Mouse (Mus musculus) lung, embryonic 16.5 days (tissue): ENCODE measurements around the gene Msx2. TPM values are rescaled to one million over a fixed set of nuclear protein-coding genes. Genes with fewer than 3 reads are reported as not detected.

ENCODE experiments used
- ATAC-seq: fragments of 200-750 bp; cut with Nextera tagmentation; 2 replicates; pipeline ENCODE4 v1.8.0; 2017; ENCODE audit warnings: low read depth, mild to moderate bottlenecking, moderate library complexity
- H3K27ac ChIP-seq: fragments of 300-500 bp; sonication (generic); 2 replicates; pipeline ENCODE4 v1.5.1; 2014; ENCODE audit warnings: mild to moderate bottlenecking, control low read depth, low read length
- H3K27me3 ChIP-seq: fragments of 300-500 bp; sonication (generic); 2 replicates; pipeline ENCODE4 v1.6.1; 2014; ENCODE audit warnings: low read depth, low read length, mixed read lengths; ENCODE audit not compliant: control insufficient read depth, insufficient read depth
- H3K36me3 ChIP-seq: fragments of 300-500 bp; sonication (generic); 2 replicates; pipeline ENCODE4 v1.6.1; 2014; ENCODE audit warnings: low read length; ENCODE audit not compliant: control insufficient read depth, insufficient read depth
- H3K4me1 ChIP-seq: fragments of 300-500 bp; sonication (generic); replicated peaks from 2 replicates; pipeline ENCODE4 v1.6.1; 2014; ENCODE audit warnings: low read length, mixed read lengths; ENCODE audit not compliant: control insufficient read depth, insufficient read depth
- H3K4me2 ChIP-seq: fragments of 300-500 bp; sonication (generic); 2 replicates; pipeline ENCODE4 v1.6.1; 2014; ENCODE audit warnings: low read depth, low read length, control low read depth
- H3K4me3 ChIP-seq: fragments of 300-500 bp; sonication (generic); 2 replicates; pipeline ENCODE4 v1.5.1; 2014; ENCODE audit warnings: mild to moderate bottlenecking, low read length, control low read depth
- H3K9ac ChIP-seq: fragments of 300-500 bp; sonication (generic); 2 replicates; pipeline ENCODE4 v1.6.1; 2014; ENCODE audit warnings: low read length, control low read depth
- H3K9me3 ChIP-seq: fragments of 300-500 bp; sonication (generic); 2 replicates; pipeline ENCODE4 v1.6.1; 2016; ENCODE audit warnings: low read length; ENCODE audit not compliant: control insufficient read depth
- WGBS: fragments of 180-500 bp; shearing (Covaris S2); extraction: QIAGEN DNeasy Blood & Tissue Kit; methylation state at CpG from one replicate; pipeline ENCODE4 v1.1.7; 2014; 5-methylcytosine and 5-hydroxymethylcytosine counted together
- polyA plus RNA-seq: library from polyadenylated mRNA; unstranded; fragments of >200 nt; fragmentation: Nextera tagmentation; extraction: Ambion mirVana; gene quantifications from 2 replicates; pipeline ENCODE4 v1.2.1, GENCODE M21; 2015

The Msx2 gene
- polyA plus RNA-seq, 1 experiment from 2014 or later = 0.50 TPM

DNA sequence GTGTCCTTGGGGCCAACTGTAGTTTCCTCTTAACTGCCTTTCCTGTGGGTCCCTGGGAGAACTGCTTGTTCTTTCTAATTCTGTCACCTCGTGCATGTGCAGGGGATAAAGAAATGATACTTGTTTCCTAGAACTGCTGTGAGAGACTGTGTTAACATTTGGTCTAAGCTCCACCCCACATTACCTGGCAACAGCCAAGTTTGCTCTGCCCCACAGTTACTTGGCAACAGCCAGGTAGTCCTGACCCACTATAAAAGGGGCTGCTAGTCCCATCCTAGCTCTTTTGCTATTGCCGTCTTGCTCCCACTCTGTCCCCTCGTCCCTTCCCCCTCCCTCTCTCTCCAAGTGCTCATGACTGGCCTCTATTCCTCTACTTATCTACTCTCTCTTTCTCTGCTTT is 28.2 kb upstream of the Msx2 start:
- ATAC-seq = no peak
- H3K27me3 ChIP-seq = no peaks in the 10 kb centered on the region
- H3K4me2 ChIP-seq = no peak overlapping the region
- no peaks in the 10 kb centered on the region for H3K9me3 ChIP-seq
- no peaks in the 10 kb centered on the region for H3K36me3 ChIP-seq
- no peaks in the 10 kb centered on the region for H3K4me1 ChIP-seq
- no peak overlapping the region for H3K4me3 ChIP-seq
- no peak overlapping the region for H3K27ac ChIP-seq
- H3K9ac ChIP-seq = no peak overlapping the region
- WGBS = 25% methylated on average over 3 of the region's 3 CpGs

DNA sequence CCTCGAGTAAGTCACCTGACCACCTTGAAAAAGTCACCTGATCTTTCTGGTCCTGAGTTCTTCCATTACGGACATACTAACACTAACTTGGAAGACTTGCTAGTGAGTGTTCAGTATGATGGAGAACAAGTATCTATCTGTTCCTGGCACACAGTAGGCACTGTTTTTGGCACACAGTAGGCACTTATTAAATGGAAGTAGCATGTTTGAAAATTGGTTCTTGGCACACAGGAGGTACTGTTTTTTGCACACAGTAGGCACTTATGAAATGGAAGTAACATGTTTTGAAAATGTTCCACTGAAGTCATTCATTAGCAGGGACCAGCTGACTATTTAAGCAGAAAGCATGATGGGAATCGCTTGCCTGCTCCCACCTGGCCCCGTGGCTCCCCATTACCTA is 13.6 kb upstream of the Msx2 start:
- WGBS = 63% methylated on average over 4 of the region's 4 CpGs
- Histone ChIP-seq H3K36me3 (no peaks in the 10 kb centered on the region), H3K4me2 (no peak overlapping the region), H3K4me3 (no peak overlapping the region), H3K4me1 (no peaks in the 10 kb centered on the region), H3K27me3 (no peaks in the 10 kb centered on the region; the same call in 1 of the 2 replicates), H3K9ac (no peak overlapping the region), H3K27ac (no peak overlapping the region), H3K9me3 (no peaks in the 10 kb centered on the region)
- ATAC-seq = no peak

DNA sequence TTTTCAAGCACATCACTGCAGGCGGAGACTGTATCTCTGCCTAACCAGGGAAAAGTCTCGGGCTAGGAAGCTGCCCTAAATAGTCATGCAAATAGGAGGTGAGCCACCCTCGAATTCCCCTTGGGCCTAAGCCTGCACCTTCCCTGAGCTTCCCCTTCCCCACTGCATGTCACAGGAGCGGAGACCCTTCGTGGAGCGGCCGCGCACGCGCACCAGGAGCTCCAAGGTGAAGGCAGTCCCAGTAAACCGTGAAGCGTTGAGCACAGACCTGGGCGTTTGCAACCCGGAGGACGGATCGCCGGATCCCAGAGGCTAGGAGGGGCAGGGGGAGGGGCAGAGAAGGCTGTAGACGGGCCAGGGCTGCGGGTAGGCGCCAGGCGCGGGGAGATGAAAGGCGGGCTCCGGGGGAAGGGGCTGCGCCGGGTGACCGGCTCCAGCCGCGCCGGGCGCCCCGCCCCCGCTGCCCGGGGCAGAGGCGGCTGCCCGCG is 2.9 kb upstream of the Msx2 start:
- Histone ChIP-seq H3K4me2 (peak overlapping the region; percentile 93), H3K9me3 (no peaks in the 10 kb centered on the region), H3K27ac (no peak overlapping the region), H3K4me3 (peak overlapping the region; percentile 56), H3K27me3 (peaks cover 69% of the 10 kb centered on the region), H3K9ac (peak overlapping the region; percentile 49), H3K36me3 (no peaks in the 10 kb centered on the region), H3K4me1 (peaks cover 15% of the 10 kb centered on the region; the same call in 1 of the 2 replicates)
- ATAC-seq = peak; percentile 51
- under 1% methylated on average over 37 of the region's 37 CpGs for WGBS

DNA sequence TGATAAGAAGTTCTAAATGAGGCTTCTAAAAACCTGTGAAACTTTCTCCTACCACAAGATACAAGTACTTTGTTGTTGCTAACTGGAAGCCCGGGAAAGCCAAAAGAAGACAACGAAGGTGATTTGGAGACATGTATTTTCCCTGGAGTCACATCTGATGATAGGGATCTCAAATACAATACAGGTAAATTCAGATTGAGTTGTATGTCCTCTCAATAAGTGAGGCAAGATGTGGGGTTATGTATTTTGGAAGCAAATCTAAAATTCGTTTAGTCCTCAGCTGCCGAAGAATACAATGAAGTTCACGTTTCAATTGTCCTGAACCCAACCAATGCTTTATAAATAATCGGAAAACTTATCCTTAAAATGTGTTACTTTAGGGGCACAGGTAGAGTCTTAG is 1.6 kb upstream of the Msx2 start:
- 20% methylated on average over 6 of the region's 6 CpGs for WGBS
- no peaks in the 10 kb centered on the region for H3K36me3 ChIP-seq
- peaks cover 15% of the 10 kb centered on the region; the same call in 1 of the 2 replicates for H3K4me1 ChIP-seq
- no peaks in the 10 kb centered on the region for H3K9me3 ChIP-seq
- H3K4me2 ChIP-seq = no peak overlapping the region
- H3K27me3 ChIP-seq = peaks cover 77% of the 10 kb centered on the region
- H3K27ac ChIP-seq = no peak overlapping the region
- no peak for ATAC-seq
- H3K9ac ChIP-seq = no peak overlapping the region
- H3K4me3 ChIP-seq = no peak overlapping the region

DNA sequence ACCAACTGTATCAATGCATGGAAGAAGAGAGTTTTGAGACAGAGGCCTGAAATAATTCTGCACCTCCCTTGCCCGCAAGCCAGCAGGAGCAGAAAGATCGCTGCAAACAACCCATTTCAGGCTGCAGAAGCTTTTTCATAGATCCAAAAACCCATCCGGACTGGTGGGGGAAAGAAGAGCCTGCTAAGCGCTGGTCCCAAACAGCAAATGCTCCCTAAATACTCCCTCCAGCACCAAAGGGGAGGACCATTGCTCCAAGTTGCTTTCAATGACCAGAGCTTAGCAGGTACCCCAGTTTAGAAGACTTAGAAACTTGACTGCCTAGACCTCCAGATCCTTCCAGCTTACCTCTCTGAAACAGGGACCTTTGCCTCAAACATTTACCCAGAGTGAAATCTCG is 1.1 kb upstream of the Msx2 start:
- H3K27me3 ChIP-seq = peaks cover 82% of the 10 kb centered on the region
- H3K4me2 ChIP-seq = no peak overlapping the region
- H3K9ac ChIP-seq = no peak overlapping the region
- ATAC-seq = no peak
- peaks cover 15% of the 10 kb centered on the region; the same call in 1 of the 2 replicates for H3K4me1 ChIP-seq
- WGBS = 27% methylated on average over 5 of the region's 5 CpGs
- H3K9me3 ChIP-seq = no peaks in the 10 kb centered on the region
- H3K4me3 ChIP-seq = no peak overlapping the region
- no peak overlapping the region for H3K27ac ChIP-seq
- no peaks in the 10 kb centered on the region for H3K36me3 ChIP-seq

DNA sequence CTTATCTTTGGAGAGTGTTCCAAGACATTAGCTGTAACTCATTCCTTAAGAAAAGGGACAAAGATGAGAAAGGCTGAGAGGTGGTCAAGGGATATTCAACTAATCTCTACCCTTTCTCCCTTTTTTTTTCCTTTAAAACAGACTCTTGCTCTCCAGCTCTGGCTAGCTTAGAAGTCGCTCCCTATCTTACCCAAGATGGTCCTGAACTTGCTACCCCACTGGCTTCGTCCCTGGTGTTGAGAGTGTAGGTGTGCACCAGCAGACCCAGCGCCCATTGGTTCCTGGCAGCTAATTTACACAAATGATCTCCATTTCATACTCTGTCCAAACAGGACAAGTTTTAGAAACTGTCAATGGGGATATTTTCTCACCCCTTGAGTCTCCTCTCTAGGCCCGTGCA is 417 bp upstream of the Msx2 start:
- H3K27me3 ChIP-seq = peaks cover 87% of the 10 kb centered on the region
- no peak overlapping the region for H3K9ac ChIP-seq
- ATAC-seq = no peak
- no peaks in the 10 kb centered on the region for H3K36me3 ChIP-seq
- H3K4me1 ChIP-seq = peaks cover 15% of the 10 kb centered on the region; the same call in 1 of the 2 replicates
- no peak overlapping the region for H3K27ac ChIP-seq
- H3K4me2 ChIP-seq = no peak overlapping the region
- no peak overlapping the region for H3K4me3 ChIP-seq
- H3K9me3 ChIP-seq = no peaks in the 10 kb centered on the region
- 21% methylated on average over 4 of the region's 4 CpGs for WGBS

DNA sequence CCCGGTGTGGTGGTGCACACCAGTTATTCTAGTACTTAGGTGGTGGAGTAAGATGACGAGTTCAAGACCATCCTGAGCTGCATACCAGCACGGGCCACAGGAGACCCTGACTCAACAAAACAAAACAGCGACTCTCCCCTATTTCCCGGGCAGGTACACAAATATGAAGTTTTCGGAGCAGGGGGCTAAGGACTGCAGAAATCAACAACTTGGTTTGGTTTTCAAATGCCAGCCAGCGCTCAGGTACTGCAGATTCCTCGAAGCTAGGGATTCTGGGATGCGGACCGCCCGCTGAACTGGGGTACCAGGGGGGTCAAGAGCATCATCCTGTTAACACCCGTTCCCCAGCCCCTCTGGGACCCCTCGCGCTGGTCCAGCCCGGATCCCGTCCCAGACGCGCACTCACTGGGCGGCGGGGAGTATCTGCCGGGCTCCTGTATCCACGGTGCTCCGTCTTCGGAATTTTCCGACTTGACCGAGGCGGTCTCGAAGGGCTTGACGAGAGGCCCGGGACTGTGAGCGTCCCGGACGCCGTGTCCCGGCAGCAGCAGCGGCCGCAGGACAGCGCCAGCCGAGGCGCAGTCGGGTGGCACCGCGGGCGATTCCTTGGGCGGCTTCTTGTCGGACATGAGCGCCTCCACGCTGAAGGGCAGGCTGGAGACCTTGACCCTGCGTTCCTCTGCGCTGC is 804 bp downstream of the Msx2 start:
- no peaks in the 10 kb centered on the region for H3K36me3 ChIP-seq
- peak overlapping the region; percentile 66 for H3K9ac ChIP-seq
- peaks cover 15% of the 10 kb centered on the region; the same call in 1 of the 2 replicates for H3K4me1 ChIP-seq
- no peaks in the 10 kb centered on the region for H3K9me3 ChIP-seq
- H3K27me3 ChIP-seq = peaks cover 87% of the 10 kb centered on the region
- WGBS = 1% methylated on average over 49 of the region's 50 CpGs
- ATAC-seq = peak; percentile 44
- no peak overlapping the region for H3K27ac ChIP-seq
- peak overlapping the region; percentile 92 for H3K4me2 ChIP-seq
- H3K4me3 ChIP-seq = peak overlapping the region; percentile 58

DNA sequence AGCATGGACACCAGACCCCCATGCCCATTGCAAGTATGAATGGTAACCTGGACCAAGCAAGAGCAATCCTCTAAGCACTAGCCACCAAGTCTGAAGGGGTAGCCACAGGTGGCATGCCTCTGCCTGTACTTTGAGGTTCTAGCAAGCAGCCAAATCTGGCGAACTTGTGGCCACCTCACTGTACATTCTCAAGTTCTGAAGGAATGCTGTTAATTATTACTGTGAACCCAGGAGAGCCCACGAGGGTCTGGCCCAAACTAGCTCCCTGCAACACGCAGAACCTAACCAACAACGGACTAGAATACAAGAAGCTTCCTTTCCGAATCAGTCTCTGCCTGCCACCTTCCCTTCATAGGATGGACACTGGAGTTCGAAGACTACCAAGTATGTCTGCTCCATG is 1.5 kb downstream of the Msx2 start:
- no peak overlapping the region for H3K4me3 ChIP-seq
- H3K36me3 ChIP-seq = no peaks in the 10 kb centered on the region
- no peaks in the 10 kb centered on the region for H3K9me3 ChIP-seq
- peaks cover 86% of the 10 kb centered on the region for H3K27me3 ChIP-seq
- no peak overlapping the region for H3K4me2 ChIP-seq
- 20% methylated on average over 6 of the region's 6 CpGs for WGBS
- ATAC-seq = no peak
- H3K27ac ChIP-seq = no peak overlapping the region
- no peak overlapping the region for H3K9ac ChIP-seq
- H3K4me1 ChIP-seq = peaks cover 15% of the 10 kb centered on the region; the same call in 1 of the 2 replicates

DNA sequence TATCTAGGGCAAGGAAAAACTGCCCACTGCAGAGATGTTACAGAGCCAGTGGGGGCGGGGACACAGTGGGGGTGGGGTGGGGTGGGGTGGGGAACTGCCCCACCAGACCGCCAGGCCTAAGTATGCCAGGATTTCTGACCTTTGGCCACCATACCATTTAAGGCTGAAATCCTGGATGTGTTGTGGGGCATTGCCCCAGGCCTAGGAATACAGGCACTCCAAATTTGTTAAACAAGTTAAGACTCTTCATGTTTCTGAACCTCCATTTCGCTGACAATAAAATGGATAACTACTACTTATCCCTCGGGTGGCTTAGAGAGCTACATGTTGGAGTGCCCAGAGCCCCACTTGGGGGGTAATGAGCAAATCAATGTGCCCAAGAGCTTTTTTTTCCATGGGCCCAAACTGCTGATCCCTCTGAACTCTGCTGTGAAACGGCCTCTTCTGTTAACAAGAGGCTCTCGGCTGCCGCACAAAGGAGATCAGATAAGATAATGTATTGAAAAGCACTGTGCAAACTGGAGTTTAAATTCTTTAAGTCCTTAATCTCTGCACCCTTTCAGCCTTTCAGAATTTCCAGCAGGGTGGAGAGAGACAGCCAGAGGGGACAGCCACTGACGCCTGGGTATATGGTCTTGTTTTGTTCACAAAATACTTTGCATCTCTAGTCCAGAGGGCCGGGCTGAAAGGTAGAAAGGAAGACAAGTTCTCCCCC is 2.3 kb downstream of the Msx2 start:
- Histone ChIP-seq H3K4me3 (no peak overlapping the region), H3K9ac (no peak overlapping the region), H3K36me3 (no peaks in the 10 kb centered on the region)

More for the DNA sequence above, 2.3 kb downstream of the Msx2 start:
- H3K4me2 ChIP-seq = no peak overlapping the region
- peaks cover 86% of the 10 kb centered on the region for H3K27me3 ChIP-seq
- WGBS = 26% methylated on average over 9 of the region's 9 CpGs
- no peaks in the 10 kb centered on the region for H3K9me3 ChIP-seq
- peaks cover 9% of the 10 kb centered on the region; the same call in 1 of the 2 replicates for H3K4me1 ChIP-seq
- ATAC-seq = no peak
- H3K27ac ChIP-seq = no peak overlapping the region
